Mouse (Mus musculus): ENCODE data around the gene Tesk2. TPM values are rescaled to one million over a fixed set of nuclear protein-coding genes. Genes with fewer than 3 reads are reported as not detected.
"Not testable (repeated sequence)": the region's sequence is repeated elsewhere in the genome, so short reads cannot be mapped to it uniquely, and the experiment has no call there.

The Tesk2 gene
- 8.3 TPM in 2 replicates for polyA plus RNA-seq (2014; fragmentation: Nextera tagmentation; extraction: Ambion mirVana)

DNA sequence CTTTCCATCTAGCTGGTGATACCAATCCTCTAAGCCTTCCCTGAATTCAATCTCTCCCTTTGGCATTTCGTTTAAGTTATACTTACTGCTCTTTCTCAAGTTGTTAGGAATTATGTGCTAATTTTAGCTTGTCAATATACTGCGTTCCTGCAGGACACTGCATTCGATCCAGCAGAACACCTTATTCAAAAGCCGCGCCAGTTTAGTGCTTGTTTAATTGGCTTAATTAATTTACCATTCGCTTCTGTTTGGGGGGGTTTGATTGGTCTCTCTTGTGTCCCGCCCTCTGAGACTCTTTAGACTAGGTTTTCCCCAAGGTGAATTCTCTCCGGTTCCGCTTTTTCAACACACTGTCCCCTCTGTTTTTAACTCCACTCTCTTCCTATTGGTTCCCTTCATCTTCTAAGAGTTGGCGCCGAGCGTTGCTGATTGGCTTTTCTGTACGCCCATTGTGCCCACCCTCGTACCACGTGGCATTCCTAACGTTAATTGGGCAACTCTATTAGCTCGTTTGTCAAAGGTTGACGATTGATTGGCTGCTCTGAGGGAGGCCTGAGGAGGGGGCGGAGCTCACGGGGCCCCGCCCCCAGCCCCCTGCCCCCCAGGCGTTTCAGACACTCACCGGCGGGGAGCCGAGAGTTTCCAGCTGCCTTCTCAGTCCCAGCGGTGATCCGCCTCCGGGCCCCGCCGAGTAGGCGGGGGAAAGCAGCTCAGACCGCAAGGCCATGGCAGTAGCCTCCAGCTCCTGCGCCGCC, at the start of gene Tesk2:
TSS of gene Tesk2 (plus strand) at position 606 of the 755 bp plus-strand sequence.
- under 1% methylated on average over 30 of the region's 34 CpGs for whole genome bisulfite sequencing
- Histone ChIP-seq H3K4me1 (replicated peaks; ENCODE audit: control insufficient read depth, insufficient read depth, low read length) (peaks cover 9% of the 10 kb centered on the region), H3K9me3 (ENCODE audit: control insufficient read depth, low read length) (no peaks in the 10 kb centered on the region), H3K4me3 (ENCODE audit: low read depth, low read length) (peak within 1 kb of the TSS; percentile 79), H3K4me2 (ENCODE audit: low read length) (peak within 1 kb of the TSS; percentile 86), H3K27ac (ENCODE audit: low read depth) (peak within 1 kb of the TSS; percentile 74), H3K9ac (ENCODE audit: low read length) (peak within 1 kb of the TSS; percentile 75), H3K36me3 (ENCODE audit: control insufficient read depth, insufficient read depth, low read length) (0 out of 2 replicates have a peak, but pooled peaks cover 3% of the 10 kb centered on the region), H3K27me3 (replicated peaks; ENCODE audit: control insufficient read depth, insufficient read depth, low read length) (no peaks in the 10 kb centered on the region)
- ATAC-seq (replicated peaks; ENCODE audit: low FRiP score, low TSS enrichment, low read depth) (peak; percentile 97), DNase-seq (ENCODE audit: low spot score) (peak; percentile 92)

DNA sequence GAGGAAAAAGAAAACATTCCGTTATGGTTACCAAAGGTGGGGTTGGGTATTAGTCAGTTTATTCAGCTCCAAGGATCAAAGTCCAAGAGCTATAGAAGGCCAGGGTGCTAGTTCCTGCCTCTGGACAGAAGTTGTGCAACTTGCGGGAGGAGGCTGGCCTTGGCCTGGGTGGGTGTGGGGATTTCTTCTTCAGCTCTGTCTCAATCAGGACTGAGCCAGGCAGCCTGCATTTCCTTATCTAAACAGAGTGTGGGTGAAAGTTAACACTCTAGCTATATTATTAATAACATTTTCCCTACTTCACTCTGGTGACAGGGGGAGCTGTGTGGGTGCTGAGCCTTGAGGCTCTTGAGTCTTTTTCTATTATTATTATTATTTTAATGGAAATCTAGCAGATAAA, 48.0 kb upstream of the Tesk2 start:
- no peak overlapping the region for H3K4me2 ChIP-seq (ENCODE audit: low read length)
- peak; percentile 96 for ATAC-seq (replicated peaks; ENCODE audit: low FRiP score, low TSS enrichment, low read depth)
- peak; percentile 69 for DNase-seq (ENCODE audit: low spot score)
- no peaks in the 10 kb centered on the region; the same call in 1 of the 2 replicates for H3K4me1 ChIP-seq (replicated peaks; ENCODE audit: control insufficient read depth, insufficient read depth, low read length)
- H3K9me3 ChIP-seq (ENCODE audit: control insufficient read depth, low read length), result no peaks in the 10 kb centered on the region
- no peaks in the 10 kb centered on the region for H3K36me3 ChIP-seq (ENCODE audit: control insufficient read depth, insufficient read depth, low read length)
- H3K4me3 ChIP-seq (ENCODE audit: low read depth, low read length), result no peak overlapping the region
- 28% methylated on average over 2 of the region's 2 CpGs for WGBS
- no peak overlapping the region for H3K27ac ChIP-seq (ENCODE audit: low read depth)
- no peaks in the 10 kb centered on the region for H3K27me3 ChIP-seq (replicated peaks; ENCODE audit: control insufficient read depth, insufficient read depth, low read length)
- no peak overlapping the region for H3K9ac ChIP-seq (ENCODE audit: low read length)

DNA sequence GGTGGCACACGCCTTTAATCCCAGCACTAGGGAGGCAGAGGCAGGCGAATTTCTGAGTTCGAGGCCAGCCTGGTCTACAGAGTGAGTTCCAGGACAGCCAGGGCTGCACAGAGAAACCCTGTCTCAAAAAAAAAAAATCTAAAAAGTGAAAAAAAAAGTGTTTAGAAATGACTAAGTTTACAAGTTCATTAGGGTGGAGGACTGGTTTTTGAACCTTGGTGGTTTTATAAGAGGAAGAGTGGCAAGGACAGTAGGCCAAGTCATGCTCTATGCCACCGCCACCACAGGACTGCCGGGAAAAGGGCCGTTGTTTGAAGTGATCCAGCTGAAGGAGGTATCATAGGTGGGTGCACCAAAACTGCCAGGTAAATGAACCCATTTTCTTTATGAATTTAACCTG, 46.0 kb upstream of the Tesk2 start:
- not testable (repeated sequence) for DNase-seq (ENCODE audit: low spot score); ATAC-seq (replicated peaks; ENCODE audit: low FRiP score, low TSS enrichment, low read depth); H3K9me3 ChIP-seq (ENCODE audit: control insufficient read depth, low read length); H3K27me3 ChIP-seq (replicated peaks; ENCODE audit: control insufficient read depth, insufficient read depth, low read length); H3K9ac ChIP-seq (ENCODE audit: low read length); H3K36me3 ChIP-seq (ENCODE audit: control insufficient read depth, insufficient read depth, low read length); H3K4me3 ChIP-seq (ENCODE audit: low read depth, low read length); H3K4me2 ChIP-seq (ENCODE audit: low read length); H3K27ac ChIP-seq (ENCODE audit: low read depth); H3K4me1 ChIP-seq (replicated peaks; ENCODE audit: control insufficient read depth, insufficient read depth, low read length)
- WGBS, result 88% methylated on average over 6 of the region's 6 CpGs

DNA sequence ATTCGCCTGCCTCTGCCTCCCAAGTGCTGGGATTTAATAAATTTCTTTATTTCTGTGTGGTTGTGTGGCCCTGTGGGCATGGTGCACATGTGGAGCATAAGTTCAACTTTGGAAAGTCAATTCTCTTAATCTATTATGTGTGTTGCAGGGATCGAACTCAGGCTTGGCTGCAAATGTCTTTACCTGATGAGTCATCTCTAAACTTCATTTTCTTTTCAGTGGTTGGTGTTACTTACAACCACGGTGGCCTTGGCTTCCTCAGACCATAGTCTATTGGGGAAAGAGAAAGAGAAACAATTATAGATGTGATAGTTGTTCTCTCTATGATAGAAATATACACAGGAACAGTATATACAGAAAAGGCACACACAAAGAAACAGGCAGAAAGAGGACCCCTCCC, 44.7 kb upstream of the Tesk2 start:
- no peak overlapping the region for H3K27ac ChIP-seq (ENCODE audit: low read depth)
- H3K36me3 ChIP-seq (ENCODE audit: control insufficient read depth, insufficient read depth, low read length), result no peaks in the 10 kb centered on the region
- ATAC-seq (replicated peaks; ENCODE audit: low FRiP score, low TSS enrichment, low read depth) (no peak), DNase-seq (ENCODE audit: low spot score) (no peak)
- no peak overlapping the region for H3K4me3 ChIP-seq (ENCODE audit: low read depth, low read length)
- no peaks in the 10 kb centered on the region for H3K9me3 ChIP-seq (ENCODE audit: control insufficient read depth, low read length)
- WGBS, result 83% methylated on average over 3 of the region's 3 CpGs
- H3K4me2 ChIP-seq (ENCODE audit: low read length), result no peak overlapping the region
- no peaks in the 10 kb centered on the region; the same call in 1 of the 2 replicates for H3K4me1 ChIP-seq (replicated peaks; ENCODE audit: control insufficient read depth, insufficient read depth, low read length)
- H3K9ac ChIP-seq (ENCODE audit: low read length), result no peak overlapping the region
- no peaks in the 10 kb centered on the region for H3K27me3 ChIP-seq (replicated peaks; ENCODE audit: control insufficient read depth, insufficient read depth, low read length)

DNA sequence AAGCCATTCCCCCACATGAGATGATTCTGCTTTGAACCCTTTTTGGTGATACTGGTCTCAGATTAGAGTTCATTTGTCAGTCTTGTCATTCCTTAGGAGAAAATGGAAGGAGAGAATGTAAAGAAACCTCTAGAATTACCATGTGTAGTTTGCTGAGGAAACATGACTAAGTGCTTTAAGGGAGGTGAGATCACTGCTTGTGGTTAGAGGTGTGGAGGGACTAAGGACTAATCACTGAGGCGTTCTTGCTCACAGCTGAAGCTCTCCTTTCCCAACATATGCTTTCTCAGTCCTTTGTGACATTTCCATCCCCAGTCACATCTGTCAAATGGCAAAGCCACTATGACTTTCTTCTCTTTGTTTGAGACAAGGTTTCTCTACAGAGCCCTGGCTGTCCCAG, 42.9 kb upstream of the Tesk2 start:
- H3K9ac ChIP-seq (ENCODE audit: low read length), result no peak overlapping the region
- no peaks in the 10 kb centered on the region; the same call in 1 of the 2 replicates for H3K4me1 ChIP-seq (replicated peaks; ENCODE audit: control insufficient read depth, insufficient read depth, low read length)
- H3K36me3 ChIP-seq (ENCODE audit: control insufficient read depth, insufficient read depth, low read length), result no peaks in the 10 kb centered on the region
- DNase-seq (ENCODE audit: low spot score) (no peak), ATAC-seq (replicated peaks; ENCODE audit: low FRiP score, low TSS enrichment, low read depth) (no peak)
- no peak overlapping the region for H3K4me2 ChIP-seq (ENCODE audit: low read length)
- H3K27ac ChIP-seq (ENCODE audit: low read depth), result no peak overlapping the region
- no peak overlapping the region for H3K4me3 ChIP-seq (ENCODE audit: low read depth, low read length)
- no peaks in the 10 kb centered on the region for H3K9me3 ChIP-seq (ENCODE audit: control insufficient read depth, low read length)
- H3K27me3 ChIP-seq (replicated peaks; ENCODE audit: control insufficient read depth, insufficient read depth, low read length), result no peaks in the 10 kb centered on the region
- 71% methylated on average over 1 of the region's 1 CpGs for WGBS

- Histone ChIP-seq H3K4me2 (ENCODE audit: low read length) (no peak overlapping the region), H3K9me3 (ENCODE audit: control insufficient read depth, low read length) (no peaks in the 10 kb centered on the region), H3K4me1 (replicated peaks; ENCODE audit: control insufficient read depth, insufficient read depth, low read length) (no peaks in the 10 kb centered on the region), H3K36me3 (ENCODE audit: control insufficient read depth, insufficient read depth, low read length) (no peaks in the 10 kb centered on the region), H3K27me3 (replicated peaks; ENCODE audit: control insufficient read depth, insufficient read depth, low read length) (no peaks in the 10 kb centered on the region), H3K9ac (ENCODE audit: low read length) (no peak overlapping the region), H3K27ac (ENCODE audit: low read depth) (no peak overlapping the region), H3K4me3 (ENCODE audit: low read depth, low read length) (no peak overlapping the region)
- DNase-seq (ENCODE audit: low spot score) (no peak), ATAC-seq (replicated peaks; ENCODE audit: low FRiP score, low TSS enrichment, low read depth) (no peak)
- WGBS, result 69% methylated on average over 5 of the region's 5 CpGs
Observed at GRCm38 (mm10) chr4:116679141-116679540, 41.6 kb upstream of the Tesk2 start.

DNA sequence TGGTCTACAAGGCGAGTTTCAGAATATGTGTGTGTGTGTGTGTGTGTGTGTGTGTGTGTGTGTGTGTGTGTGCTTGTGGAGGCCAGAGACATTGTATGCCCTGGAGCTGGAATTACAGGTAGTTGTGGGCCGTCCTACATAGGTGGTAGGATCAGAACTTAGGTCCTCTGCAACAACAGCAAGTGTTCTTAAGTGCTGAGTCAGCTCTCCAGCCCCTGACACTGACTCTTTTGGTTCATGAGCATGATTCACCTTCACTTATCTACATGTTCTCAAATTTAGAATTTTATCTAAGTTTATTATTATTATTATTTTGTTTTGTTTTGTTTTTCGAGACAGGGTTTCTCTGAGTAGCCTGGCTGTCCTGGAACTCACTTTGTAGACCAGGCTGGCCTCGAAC, 40.2 kb upstream of the Tesk2 start:
- H3K27ac ChIP-seq (ENCODE audit: low read depth); DNase-seq (ENCODE audit: low spot score); H3K27me3 ChIP-seq (replicated peaks; ENCODE audit: control insufficient read depth, insufficient read depth, low read length); H3K9ac ChIP-seq (ENCODE audit: low read length); ATAC-seq (replicated peaks; ENCODE audit: low FRiP score, low TSS enrichment, low read depth); H3K9me3 ChIP-seq (ENCODE audit: control insufficient read depth, low read length); H3K4me3 ChIP-seq (ENCODE audit: low read depth, low read length); H3K4me2 ChIP-seq (ENCODE audit: low read length); H3K4me1 ChIP-seq (replicated peaks; ENCODE audit: control insufficient read depth, insufficient read depth, low read length); H3K36me3 ChIP-seq (ENCODE audit: control insufficient read depth, insufficient read depth, low read length): not testable (repeated sequence)
- WGBS, result 87% methylated on average over 4 of the region's 4 CpGs

DNA sequence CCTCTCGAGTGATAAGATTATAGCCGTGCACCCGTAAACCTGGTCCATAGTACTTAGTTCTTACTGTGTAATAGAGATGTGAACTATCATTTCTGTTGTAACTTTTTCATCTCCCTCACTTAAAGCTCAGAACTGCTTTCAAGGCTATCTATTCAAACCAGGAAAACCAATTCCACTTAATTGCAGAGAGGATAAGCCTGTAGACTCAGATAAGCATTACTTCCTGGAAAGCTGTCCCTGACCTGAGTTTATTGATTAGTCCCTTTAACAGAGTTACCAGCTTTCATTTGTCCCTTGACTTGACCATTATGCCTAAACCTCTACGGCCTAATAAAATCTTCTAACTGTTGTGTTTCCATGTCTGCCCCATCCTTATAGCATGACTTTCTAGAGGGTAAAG, 36.8 kb upstream of the Tesk2 start:
- Histone ChIP-seq H3K27ac (ENCODE audit: low read depth) (no peak overlapping the region), H3K9me3 (ENCODE audit: control insufficient read depth, low read length) (no peaks in the 10 kb centered on the region), H3K36me3 (ENCODE audit: control insufficient read depth, insufficient read depth, low read length) (peaks cover 18% of the 10 kb centered on the region), H3K4me1 (replicated peaks; ENCODE audit: control insufficient read depth, insufficient read depth, low read length) (peaks cover 14% of the 10 kb centered on the region), H3K4me3 (ENCODE audit: low read depth, low read length) (no peak overlapping the region), H3K27me3 (replicated peaks; ENCODE audit: control insufficient read depth, insufficient read depth, low read length) (no peaks in the 10 kb centered on the region), H3K9ac (ENCODE audit: low read length) (no peak overlapping the region), H3K4me2 (ENCODE audit: low read length) (no peak overlapping the region)
- 76% methylated on average over 4 of the region's 4 CpGs for WGBS
- ATAC-seq (replicated peaks; ENCODE audit: low FRiP score, low TSS enrichment, low read depth) (no peak), DNase-seq (ENCODE audit: low spot score) (no peak)

GRCm38 (mm10) chr4:116684665-116685064, 36.1 kb upstream of the Tesk2 start:
- H3K4me1 ChIP-seq (replicated peaks; ENCODE audit: control insufficient read depth, insufficient read depth, low read length), result peaks cover 14% of the 10 kb centered on the region
- DNase-seq (ENCODE audit: low spot score) (no peak), ATAC-seq (replicated peaks; ENCODE audit: low FRiP score, low TSS enrichment, low read depth) (no peak)
- H3K27me3 ChIP-seq (replicated peaks; ENCODE audit: control insufficient read depth, insufficient read depth, low read length), result no peaks in the 10 kb centered on the region
- peak overlapping the region; percentile 73 for H3K4me2 ChIP-seq (ENCODE audit: low read length)
- peak overlapping the region; percentile 97 for H3K27ac ChIP-seq (ENCODE audit: low read depth)
- peaks cover 25% of the 10 kb centered on the region for H3K36me3 ChIP-seq (ENCODE audit: control insufficient read depth, insufficient read depth, low read length)
- H3K9ac ChIP-seq (ENCODE audit: low read length), result peak overlapping the region; percentile 82
- 90% methylated on average over 2 of the region's 2 CpGs for WGBS
- H3K9me3 ChIP-seq (ENCODE audit: control insufficient read depth, low read length), result no peaks in the 10 kb centered on the region
- no peak overlapping the region; the same call in 1 of the 2 replicates for H3K4me3 ChIP-seq (ENCODE audit: low read depth, low read length)

Measured in intestine, embryonic 14.5 days (tissue).